Mouse (Mus musculus): ENCODE measurements around the gene Sh2d3c.

DNA sequence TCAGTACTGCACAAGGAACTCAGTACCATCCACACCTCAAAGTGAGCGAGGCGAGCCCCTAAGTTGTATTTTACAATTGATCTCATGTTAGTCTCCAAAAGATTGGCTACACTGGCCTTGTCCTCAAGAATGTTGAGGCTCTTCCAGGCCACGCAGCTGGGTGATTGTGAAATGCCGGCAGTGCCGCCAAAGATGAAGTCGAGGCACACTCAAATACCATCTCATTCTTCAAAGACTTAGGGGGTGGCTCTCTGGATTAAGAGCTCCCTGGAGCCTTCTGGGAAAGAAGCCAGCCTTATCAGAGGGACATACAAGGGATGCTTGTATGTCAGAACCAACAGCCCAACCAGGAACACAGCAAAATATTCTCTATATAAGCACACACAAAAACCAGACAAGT, 70.4 kb downstream of the Sh2d3c start:
- TF ChIP-seq HCFC1 (IDR thresholded peaks at IDR 0.05; ENCODE audit: borderline replicate concordance, insufficient read depth, low read length), result no peak
- TF ChIP-seq CHD2 (IDR thresholded peaks at IDR 0.05; ENCODE audit: low read depth, low read length), result no peak
- TF ChIP-seq ZNF384 (IDR thresholded peaks at IDR 0.05; ENCODE audit: low read depth, low read length), result no peak
- TF ChIP-seq ZC3H11A (IDR thresholded peaks at IDR 0.05; ENCODE audit: borderline replicate concordance, low read depth, low read length), result no peak
- TF ChIP-seq MAFK (IDR thresholded peaks at IDR 0.05; ENCODE audit: insufficient read depth, low read depth, low read length), result no peak

Data from ES-E14 (cell line).